Mouse (Mus musculus) hindbrain, embryonic 11.5 days (tissue): ENCODE data around the gene Fars2. TPM values are rescaled to one million over a fixed set of nuclear protein-coding genes. Genes with fewer than 3 reads are reported as not detected.

Source experiments
- ATAC-seq: fragments of 200-750 bp; cut with Nextera tagmentation; 2 replicates; pipeline ENCODE4 v1.8.0; 2017; ENCODE audit warnings: mild to moderate bottlenecking, moderate TSS enrichment, moderate library complexity; ENCODE audit not compliant: low FRiP score
- DNase-seq: peaks from one replicate; pipeline ENCODE4 v3.0.0-alpha.2; 2015; ENCODE audit warnings: low spot score
- H3K27ac ChIP-seq: fragments of 300-500 bp; sonication (generic); 2 replicates; pipeline ENCODE4 v1.5.1; 2014; ENCODE audit warnings: mild to moderate bottlenecking, low read depth, low read length
- H3K27me3 ChIP-seq: fragments of 300-500 bp; sonication (generic); 2 replicates; pipeline ENCODE4 v1.6.1; 2014; ENCODE audit warnings: mild to moderate bottlenecking, low read length, moderate library complexity, mixed read lengths; ENCODE audit not compliant: control insufficient read depth, insufficient read depth
- H3K36me3 ChIP-seq: fragments of 300-500 bp; sonication (generic); 2 replicates; pipeline ENCODE4 v1.6.1; 2014; ENCODE audit warnings: mild to moderate bottlenecking, low read length, moderate library complexity, mixed read lengths; ENCODE audit not compliant: control insufficient read depth, insufficient read depth
- H3K4me1 ChIP-seq: fragments of 300-500 bp; sonication (generic); replicated peaks from 2 replicates; pipeline ENCODE4 v1.6.1; 2014; ENCODE audit warnings: low read length, mixed read lengths; ENCODE audit not compliant: control insufficient read depth, insufficient read depth
- H3K4me2 ChIP-seq: fragments of 300-500 bp; sonication (generic); replicated peaks from 2 replicates; pipeline ENCODE4 v1.6.1; 2014; ENCODE audit warnings: mild to moderate bottlenecking, low read depth, low read length
- H3K4me3 ChIP-seq: fragments of 300-500 bp; sonication (generic); 2 replicates; pipeline ENCODE4 v1.5.1; 2014; ENCODE audit warnings: low read depth, low read length
- H3K9ac ChIP-seq: fragments of 300-500 bp; sonication (generic); 2 replicates; pipeline ENCODE4 v1.6.1; 2014; ENCODE audit warnings: low read depth, low read length
- H3K9me3 ChIP-seq: fragments of 300-500 bp; sonication (generic); 2 replicates; pipeline ENCODE4 v1.6.1; 2016; ENCODE audit warnings: low read length; ENCODE audit not compliant: control insufficient read depth
- WGBS: fragments of 180-500 bp; shearing (Covaris S2); extraction: QIAGEN DNeasy Blood & Tissue Kit; methylation state at CpG from one replicate; pipeline ENCODE4 v1.1.7; 2014; 5-methylcytosine and 5-hydroxymethylcytosine counted together
- polyA plus RNA-seq: library from polyadenylated mRNA; unstranded; fragments of >200 nt; fragmentation: Nextera tagmentation; extraction: Ambion mirVana; gene quantifications from 2 replicates; pipeline ENCODE4 v1.2.1, GENCODE M21; 2014

The Fars2 gene
- polyA plus RNA-seq, 1 experiment from 2014 or later: 31.1 TPM

DNA sequence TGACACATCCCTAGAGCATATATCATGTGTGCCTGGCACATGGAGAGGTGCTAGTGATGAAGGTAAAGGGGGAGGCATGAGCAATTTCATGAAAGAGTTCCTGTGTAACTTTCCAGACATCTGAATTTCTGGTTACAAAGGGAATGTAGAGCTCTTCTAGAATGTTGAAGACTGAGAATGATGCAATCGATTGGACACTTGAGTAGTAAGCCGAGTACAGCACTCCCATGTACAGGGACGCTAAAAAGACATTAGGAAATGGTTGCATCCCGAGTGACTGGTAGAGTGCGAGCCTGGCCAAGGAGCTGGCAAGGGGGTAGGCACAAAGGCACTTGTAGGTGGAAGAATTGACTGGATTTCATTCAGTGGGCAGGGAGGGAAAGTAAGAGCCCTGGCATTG is 102.3 kb downstream of the Fars2 start:
- no peak for ATAC-seq
- WGBS: 91% methylated on average over 5 of the region's 5 CpGs
- Histone ChIP-seq H3K27me3 (no peaks in the 10 kb centered on the region), H3K9ac (no peak overlapping the region), H3K4me2 (no peak overlapping the region), H3K4me3 (no peak overlapping the region), H3K4me1 (no peaks in the 10 kb centered on the region), H3K9me3 (no peaks in the 10 kb centered on the region), H3K36me3 (no peaks in the 10 kb centered on the region), H3K27ac (no peak overlapping the region)
- DNase-seq: no peak

DNA sequence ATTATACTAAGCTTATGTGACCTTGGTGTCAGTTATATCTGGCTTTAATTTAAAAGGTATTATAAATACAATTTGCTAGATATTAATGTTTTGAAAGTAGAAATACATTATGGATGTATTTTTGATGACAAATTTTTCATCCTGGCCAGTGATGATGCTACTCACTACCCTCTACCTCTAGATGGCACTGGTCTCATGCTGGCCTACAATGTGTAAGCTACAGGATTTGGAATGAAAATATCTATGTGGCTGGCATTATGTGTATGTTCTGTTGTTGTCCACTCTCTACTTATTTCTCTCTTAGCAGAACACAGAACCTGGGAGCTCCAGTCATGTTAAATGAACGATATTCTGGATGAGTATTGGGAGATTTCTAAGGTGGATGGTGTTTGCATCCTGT is 104.7 kb downstream of the Fars2 start:
- H3K4me1 ChIP-seq: no peaks in the 10 kb centered on the region
- H3K27ac ChIP-seq: no peak overlapping the region
- no peak overlapping the region for H3K4me3 ChIP-seq
- no peaks in the 10 kb centered on the region for H3K9me3 ChIP-seq
- no peak for DNase-seq
- no peak for ATAC-seq
- no peak overlapping the region for H3K4me2 ChIP-seq
- H3K9ac ChIP-seq: no peak overlapping the region
- 92% methylated on average over 1 of the region's 1 CpGs for WGBS
- no peaks in the 10 kb centered on the region for H3K27me3 ChIP-seq
- H3K36me3 ChIP-seq: no peaks in the 10 kb centered on the region

DNA sequence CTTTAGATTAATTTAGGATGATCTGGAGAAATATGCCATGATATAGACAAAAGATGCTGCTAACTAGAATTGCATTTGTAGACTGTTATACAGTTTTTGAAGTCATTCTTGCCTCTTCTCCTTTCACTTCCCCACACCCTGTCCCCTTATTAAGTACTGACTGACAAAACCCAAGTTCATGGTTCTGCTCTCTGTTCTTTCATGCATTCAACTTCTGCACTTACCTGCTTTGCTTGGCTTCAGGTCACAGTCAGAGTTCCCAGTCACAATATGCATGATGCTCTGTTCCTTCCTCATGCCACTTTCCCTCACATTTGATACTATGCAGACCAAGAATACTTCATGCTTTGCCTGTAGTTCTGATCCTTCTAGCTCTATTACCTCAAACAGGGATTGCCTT is 105.5 kb downstream of the Fars2 start:
- H3K4me1 ChIP-seq: no peaks in the 10 kb centered on the region
- H3K4me2 ChIP-seq: no peak overlapping the region
- no peak for DNase-seq
- H3K27me3 ChIP-seq: no peaks in the 10 kb centered on the region
- no peak overlapping the region for H3K27ac ChIP-seq
- no peak overlapping the region for H3K9ac ChIP-seq
- no peaks in the 10 kb centered on the region for H3K36me3 ChIP-seq
- ATAC-seq: no peak
- H3K4me3 ChIP-seq: no peak overlapping the region
- H3K9me3 ChIP-seq: no peaks in the 10 kb centered on the region

DNA sequence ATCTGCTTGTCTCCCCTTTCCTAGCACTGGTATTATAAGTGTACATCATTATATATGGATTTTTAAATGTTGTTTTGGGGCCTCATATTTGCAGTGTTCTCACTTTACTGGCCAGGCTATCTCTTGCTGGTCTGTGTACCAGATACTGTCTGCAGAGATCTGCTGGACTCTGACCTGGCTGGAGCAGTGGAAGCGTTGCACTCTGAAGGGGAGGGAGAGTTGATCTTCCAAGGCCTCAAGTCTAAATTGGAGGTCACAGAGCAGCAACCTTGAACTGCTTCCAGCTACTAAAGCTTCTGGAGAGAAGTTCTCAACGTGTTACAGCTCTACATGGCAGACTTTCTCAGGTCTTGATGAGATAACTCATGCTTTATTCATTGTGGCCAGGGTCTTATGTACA is 107.2 kb downstream of the Fars2 start:
- H3K4me3 ChIP-seq: no peak overlapping the region
- DNase-seq: no peak
- H3K9me3 ChIP-seq: no peaks in the 10 kb centered on the region
- no peaks in the 10 kb centered on the region for H3K36me3 ChIP-seq
- no peaks in the 10 kb centered on the region for H3K4me1 ChIP-seq
- no peak overlapping the region for H3K4me2 ChIP-seq
- no peak overlapping the region for H3K9ac ChIP-seq
- no peak overlapping the region for H3K27ac ChIP-seq
- H3K27me3 ChIP-seq: no peaks in the 10 kb centered on the region
- WGBS: 81% methylated on average over 2 of the region's 2 CpGs
- no peak for ATAC-seq

DNA sequence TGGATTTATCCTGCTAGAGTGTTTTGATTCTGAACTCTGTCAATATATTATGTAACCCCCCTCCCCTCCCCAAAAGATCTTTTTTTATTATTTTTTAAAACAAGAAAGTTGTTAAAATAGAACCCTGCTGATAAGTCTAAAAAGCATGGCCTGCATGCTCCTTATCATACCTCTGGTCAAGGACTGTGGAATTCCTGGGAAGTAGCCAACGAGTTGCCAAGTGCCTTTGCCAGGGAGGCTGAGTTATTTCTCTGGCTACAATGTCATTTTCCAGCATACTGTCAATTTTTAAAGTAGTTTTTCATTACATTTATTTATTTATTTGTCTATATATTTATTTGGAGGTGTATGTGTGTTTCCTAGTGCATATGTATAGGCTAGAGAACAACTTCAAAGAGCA is 125.0 kb downstream of the Fars2 start:
- H3K27ac ChIP-seq: no peak overlapping the region
- no peaks in the 10 kb centered on the region for H3K27me3 ChIP-seq
- H3K4me1 ChIP-seq: no peaks in the 10 kb centered on the region
- H3K9me3 ChIP-seq: no peaks in the 10 kb centered on the region
- H3K36me3 ChIP-seq: no peaks in the 10 kb centered on the region
- 81% methylated on average over 1 of the region's 1 CpGs for WGBS
- H3K9ac ChIP-seq: no peak overlapping the region
- no peak overlapping the region for H3K4me2 ChIP-seq
- no peak for ATAC-seq
- DNase-seq: no peak
- H3K4me3 ChIP-seq: no peak overlapping the region

DNA sequence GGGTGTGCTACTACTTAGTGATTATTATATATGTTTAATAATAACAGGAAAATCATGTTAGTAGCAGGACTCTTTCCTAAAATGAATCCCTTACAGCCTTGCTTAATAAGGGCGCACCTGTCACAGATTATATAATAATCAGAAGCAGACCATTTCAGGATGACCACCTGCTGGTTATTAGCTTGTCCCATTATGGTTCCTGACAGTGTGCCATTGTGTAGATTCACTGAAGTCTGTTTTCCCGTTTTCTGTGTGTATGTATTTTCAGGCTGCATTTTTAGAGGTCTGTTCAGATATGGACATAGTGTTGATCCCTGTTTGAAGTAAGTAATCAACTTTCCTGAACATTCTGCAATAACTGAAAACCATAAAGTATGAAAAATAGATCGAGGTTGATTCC is 136.7 kb downstream of the Fars2 start:
- Histone ChIP-seq H3K27ac (no peak overlapping the region), H3K4me3 (no peak overlapping the region), H3K36me3 (no peaks in the 10 kb centered on the region), H3K4me2 (no peak overlapping the region), H3K9ac (no peak overlapping the region), H3K27me3 (no peaks in the 10 kb centered on the region), H3K4me1 (no peaks in the 10 kb centered on the region), H3K9me3 (no peaks in the 10 kb centered on the region)
- ATAC-seq (no peak), DNase-seq (no peak)
- 74% methylated on average over 3 of the region's 3 CpGs for WGBS

DNA sequence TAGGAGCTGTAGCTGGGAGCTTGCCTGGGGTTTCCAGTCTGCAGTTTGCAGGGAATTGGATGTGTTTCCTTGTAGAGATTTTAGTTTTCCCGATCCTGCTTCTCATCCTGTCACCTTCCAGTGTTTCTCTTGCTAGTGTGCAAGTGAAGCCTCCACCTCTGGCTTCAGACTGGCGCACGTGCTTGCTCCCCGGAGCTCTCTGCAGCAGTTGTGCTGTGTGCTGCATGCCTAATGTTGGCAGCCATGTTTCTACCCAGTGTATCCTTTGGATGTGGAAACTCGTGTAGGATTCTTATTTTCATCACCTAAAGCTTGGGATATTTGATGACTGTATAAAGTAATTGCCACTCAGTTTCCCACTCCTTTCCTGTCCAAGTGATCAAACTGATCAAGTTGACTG is 140.0 kb downstream of the Fars2 start:
- H3K4me1 ChIP-seq: no peaks in the 10 kb centered on the region

DNA sequence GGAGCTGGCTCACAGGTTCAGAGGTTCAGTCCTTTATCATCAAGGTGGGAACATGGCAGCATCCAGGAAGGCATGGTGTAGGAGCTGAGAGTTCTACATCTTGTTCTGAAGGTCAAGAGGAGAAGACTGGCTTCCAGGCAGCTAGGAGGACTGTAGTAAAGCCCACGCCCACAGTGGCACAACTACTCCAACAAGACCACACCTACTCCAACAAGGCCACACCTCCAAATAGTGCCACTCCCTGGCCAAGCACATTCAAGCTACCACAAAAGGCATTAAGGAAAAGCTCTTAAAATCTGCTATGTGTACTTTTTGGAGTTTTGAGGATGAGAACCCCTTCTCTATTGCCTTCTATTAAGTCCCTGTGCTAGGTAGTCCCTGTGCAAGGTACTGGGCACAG is 142.5 kb downstream of the Fars2 start:
- ATAC-seq (no peak), DNase-seq (no peak)
- no peak overlapping the region for H3K9ac ChIP-seq
- WGBS: 79% methylated on average over 1 of the region's 1 CpGs
- H3K9me3 ChIP-seq: no peaks in the 10 kb centered on the region
- no peak overlapping the region for H3K27ac ChIP-seq
- H3K4me2 ChIP-seq: no peak overlapping the region
- H3K27me3 ChIP-seq: no peaks in the 10 kb centered on the region
- no peak overlapping the region for H3K4me3 ChIP-seq
- H3K36me3 ChIP-seq: no peaks in the 10 kb centered on the region
- H3K4me1 ChIP-seq: no peaks in the 10 kb centered on the region

More for the DNA sequence above, 140.0 kb downstream of the Fars2 start:
- DNase-seq (no peak), ATAC-seq (no peak)
- Histone ChIP-seq H3K4me2 (no peak overlapping the region), H3K36me3 (no peaks in the 10 kb centered on the region), H3K9ac (no peak overlapping the region), H3K27ac (no peak overlapping the region), H3K27me3 (no peaks in the 10 kb centered on the region), H3K9me3 (no peaks in the 10 kb centered on the region), H3K4me3 (no peak overlapping the region)
- 82% methylated on average over 5 of the region's 5 CpGs for WGBS

DNA sequence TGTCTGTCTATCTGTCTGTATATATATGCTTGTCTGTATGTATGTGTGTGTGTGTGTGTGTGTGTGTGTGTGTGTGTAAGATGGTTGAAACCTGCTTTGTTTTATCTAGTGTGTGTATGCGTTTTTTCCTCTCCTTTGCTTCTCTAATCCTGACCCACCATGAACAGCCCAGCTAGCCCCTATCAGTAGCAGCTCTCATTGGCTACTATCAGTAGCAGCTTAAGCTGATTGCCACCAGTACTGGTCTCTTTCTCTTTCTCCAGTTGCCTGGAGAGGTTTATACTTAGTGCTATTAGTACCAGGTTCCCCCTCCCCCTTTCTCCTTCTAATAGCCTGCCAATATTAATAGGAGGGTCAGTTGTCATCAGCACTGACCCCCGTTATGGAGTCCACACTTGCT is 144.1 kb downstream of the Fars2 start:
- no peaks in the 10 kb centered on the region for H3K27me3 ChIP-seq
- 81% methylated on average over 2 of the region's 2 CpGs for WGBS

More for the DNA sequence above, 144.1 kb downstream of the Fars2 start:
- ATAC-seq (no peak), DNase-seq (no peak)
- Histone ChIP-seq H3K9ac (no peak overlapping the region), H3K9me3 (no peaks in the 10 kb centered on the region), H3K4me3 (no peak overlapping the region), H3K4me1 (no peaks in the 10 kb centered on the region), H3K4me2 (no peak overlapping the region), H3K36me3 (no peaks in the 10 kb centered on the region), H3K27ac (no peak overlapping the region)
